Mouse (Mus musculus) inflammation-experienced regulatory T-cells, adult 6 months (primary cell): ENCODE data around the gene Creb5. TPM values are rescaled to one million over a fixed set of nuclear protein-coding genes. Genes with fewer than 3 reads are reported as not detected.

ENCODE experiments used
- ATAC-seq: one replicate; pipeline ENCODE4 v1.8.0; 2017
- polyA plus RNA-seq, 3 experiments: library from polyadenylated mRNA; unstranded; fragments of 100-300 nt; shearing (Covaris generic); gene quantifications; one replicate each; pipeline ENCODE4 v1.2.1; 2017

Gene Creb5
- polyA plus RNA-seq, 3 experiments from 2014 or later: 0.27 to 0.41 TPM; not detected in 1

GRCm38 (mm10) chr6:53649782-53650181 lies 362.7 kb downstream of the Creb5 start:
- no peak for ATAC-seq

- no peak for ATAC-seq
Observed at GRCm38 (mm10) chr6:53652691-53653090, 365.6 kb downstream of the Creb5 start.

- ATAC-seq: no peak
Observed at GRCm38 (mm10) chr6:53653706-53654360, 366.8 kb downstream of the Creb5 start.

GRCm38 (mm10) chr6:53654361-53654824 lies 367.3 kb downstream of the Creb5 start:
- ATAC-seq: no peak

- ATAC-seq: no peak
Observed at GRCm38 (mm10) chr6:53656466-53656865, 369.4 kb downstream of the Creb5 start.

- no peak for ATAC-seq
Observed at GRCm38 (mm10) chr6:53657483-53657882, 370.4 kb downstream of the Creb5 start.

- no peak for ATAC-seq
Observed at GRCm38 (mm10) chr6:53662858-53663833, 376.1 kb downstream of the Creb5 start.

- no peak for ATAC-seq
Observed at GRCm38 (mm10) chr6:53664759-53665158, 377.7 kb downstream of the Creb5 start.

- no peak for ATAC-seq
Observed at GRCm38 (mm10) chr6:53666503-53666902, 379.4 kb downstream of the Creb5 start.

GRCm38 (mm10) chr6:53678307-53678706 lies 391.2 kb downstream of the Creb5 start:
- no peak for ATAC-seq

GRCm38 (mm10) chr6:53680046-53680445 lies 393.0 kb downstream of the Creb5 start:
- ATAC-seq: no peak

GRCm38 (mm10) chr6:53684416-53684815 lies 397.3 kb downstream of the Creb5 start:
- ATAC-seq: no peak

GRCm38 (mm10) chr6:53685323-53685722 lies 398.3 kb downstream of the Creb5 start:
- no peak for ATAC-seq

GRCm38 (mm10) chr6:53688762-53689477 lies 401.9 kb downstream of the Creb5 start:
- ATAC-seq: no peak

GRCm38 (mm10) chr6:53691006-53691405 lies 403.9 kb downstream of the Creb5 start:
- no peak for ATAC-seq

- no peak for ATAC-seq
Observed at GRCm38 (mm10) chr6:53695216-53695615, 408.1 kb downstream of the Creb5 start.

GRCm38 (mm10) chr6:53696471-53696870 lies 409.4 kb downstream of the Creb5 start:
- no peak for ATAC-seq

GRCm38 (mm10) chr6:53696921-53697320 lies 409.9 kb downstream of the Creb5 start:
- ATAC-seq: no peak

- ATAC-seq: no peak
Observed at GRCm38 (mm10) chr6:53698128-53698749, 411.2 kb downstream of the Creb5 start.

GRCm38 (mm10) chr6:53704440-53704839 lies 417.4 kb downstream of the Creb5 start:
- no peak for ATAC-seq

- no peak for ATAC-seq
Observed at GRCm38 (mm10) chr6:53706604-53707330, 419.7 kb downstream of the Creb5 start.

GRCm38 (mm10) chr6:53707795-53708194 lies 420.7 kb downstream of the Creb5 start:
- no peak for ATAC-seq
